Comparison of ENCODE assay signal across 19 mouse cellular contexts in the genomic region with DNA sequence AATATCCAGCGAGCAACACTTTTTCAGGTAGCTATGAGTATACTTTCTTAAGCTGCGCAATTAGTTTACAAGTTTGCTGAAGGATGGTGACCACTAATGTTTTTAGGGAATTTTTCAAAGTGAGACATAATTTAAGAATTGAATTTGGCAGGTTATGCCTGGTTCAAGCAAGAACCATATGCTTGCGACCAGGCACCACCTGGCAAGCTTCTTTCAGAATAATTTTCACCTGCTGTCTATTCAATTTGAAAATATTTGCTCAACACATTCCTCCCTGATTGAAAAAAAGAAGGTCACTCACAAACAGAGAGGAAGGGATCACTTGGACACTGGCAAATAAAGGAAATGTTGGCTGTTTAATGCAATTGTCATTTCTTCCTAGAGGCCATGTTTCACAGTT.
"Had no signal": no experiment of that assay in that cellular context is flagged by ENCODE, and none has a peak within 500 bp of the region (broad histone marks: within the 10 kb centered on the region; RNA-seq: fewer than 3 reads in every experiment).

No protein-coding gene starts in this region.

- DNase-seq: kidney, postnatal 10 days; kidney, postnatal 36 days; layer of hippocampus, adult 9-11 months; liver, postnatal 0 days; lung, embryonic 14.5 days; right cerebral cortex, adult 18-20 months; right cerebral cortex, postnatal 14 days; spleen, adult 18-20 months; thymus, postnatal 25 days had no signal

- H3K4me1 ChIP-seq: limb, embryonic 10.5 days; limb, embryonic 13.5 days; midbrain, embryonic 12.5 days; midbrain, embryonic 15.5 days; neural tube, embryonic 12.5 days; neural tube, embryonic 15.5 days; stomach, embryonic 15.5 days had no signal

- H3K4me3 ChIP-seq: limb, embryonic 10.5 days; limb, embryonic 13.5 days; midbrain, embryonic 12.5 days; midbrain, embryonic 15.5 days; neural tube, embryonic 12.5 days; neural tube, embryonic 15.5 days; stomach, embryonic 15.5 days had no signal

- H3K9me3 ChIP-seq: limb, embryonic 10.5 days; limb, embryonic 13.5 days; midbrain, embryonic 12.5 days; midbrain, embryonic 15.5 days; neural tube, embryonic 12.5 days; neural tube, embryonic 15.5 days; stomach, embryonic 15.5 days had no signal

- H3K36me3 ChIP-seq: limb, embryonic 10.5 days; limb, embryonic 13.5 days; midbrain, embryonic 12.5 days; midbrain, embryonic 15.5 days; neural tube, embryonic 12.5 days; neural tube, embryonic 15.5 days; stomach, embryonic 15.5 days had no signal

- H3K27me3 ChIP-seq: limb, embryonic 13.5 days; midbrain, embryonic 12.5 days; midbrain, embryonic 15.5 days; neural tube, embryonic 12.5 days; neural tube, embryonic 15.5 days; stomach, embryonic 15.5 days had no signal

- ATAC-seq: liver, postnatal 0 days; lung, postnatal 0 days; midbrain, embryonic 15.5 days had no signal

- H3K4me2 ChIP-seq: limb, embryonic 13.5 days; lung, embryonic 14.5 days; midbrain, embryonic 12.5 days; midbrain, embryonic 15.5 days; neural tube, embryonic 12.5 days; neural tube, embryonic 15.5 days; stomach, embryonic 15.5 days had no signal

- H3K9ac ChIP-seq: limb, embryonic 13.5 days; liver, embryonic 14.5 days; liver, postnatal 0 days; lung, embryonic 14.5 days; midbrain, embryonic 12.5 days; midbrain, embryonic 15.5 days; neural tube, embryonic 12.5 days; neural tube, embryonic 15.5 days; stomach, embryonic 15.5 days had no signal

- H3K27ac ChIP-seq: limb, embryonic 10.5 days; limb, embryonic 13.5 days; liver, embryonic 14.5 days; macrophage; midbrain, embryonic 12.5 days; midbrain, embryonic 15.5 days; neural tube, embryonic 12.5 days; neural tube, embryonic 15.5 days; stomach, embryonic 15.5 days had no signal
